8 mouse cellular contexts compared by ENCODE assay signal in the genomic region with DNA sequence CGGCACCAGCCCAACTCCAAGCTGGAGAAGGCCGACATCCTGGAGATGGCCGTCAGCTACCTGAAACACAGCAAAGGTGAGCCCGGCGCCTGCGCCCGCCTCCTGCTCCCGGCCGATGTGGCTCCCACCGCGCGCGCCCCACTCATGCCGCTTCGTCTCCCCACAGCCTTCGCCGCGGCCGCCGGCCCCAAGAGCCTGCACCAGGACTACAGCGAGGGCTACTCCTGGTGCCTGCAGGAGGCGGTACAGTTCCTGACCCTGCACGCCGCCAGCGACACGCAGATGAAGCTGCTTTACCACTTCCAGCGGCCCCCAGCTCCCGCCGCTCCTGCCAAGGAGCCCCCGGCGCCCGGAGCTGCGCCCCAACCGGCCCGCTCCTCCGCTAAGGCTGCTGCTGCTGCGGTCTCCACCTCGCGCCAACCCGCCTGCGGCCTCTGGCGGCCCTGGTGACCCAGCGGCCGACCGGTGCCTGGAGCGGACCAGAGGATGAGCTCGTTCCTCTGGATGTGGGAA. TPM values are rescaled to one million over a fixed set of nuclear protein-coding genes. Genes with fewer than 3 reads are reported as not detected.
A peak's percentile ranks its signal among the peaks of the same experiment; 100 is the strongest.
DNase-seq lines count a peak whose midpoint lies in the region; ATAC-seq and TF ChIP-seq lines count a peak whose summit lies in the region.

No protein-coding gene starts in this region.

- no peaks in the 10 kb centered on the region for H3K4me1 ChIP-seq in embryonic fibroblast, embryonic 13.5 days (ENCODE audit: control insufficient read depth, insufficient read depth, low read length)
- peaks cover 67% of the 10 kb centered on the region for H3K4me1 ChIP-seq in hindbrain, embryonic 16.5 days (ENCODE audit: control insufficient read depth, insufficient read depth, low read depth, low read length)
- peaks cover 3% of the 10 kb centered on the region; the same call in 1 of the 2 replicates for H3K4me1 ChIP-seq in lung, postnatal 0 days (ENCODE audit: insufficient read depth, low read depth, low read length)

- H3K4me2 ChIP-seq in hindbrain, embryonic 16.5 days (ENCODE audit: low read length): peak overlapping the region; percentile 84
- peak overlapping the region; percentile 70 for H3K4me2 ChIP-seq in lung, postnatal 0 days (replicated peaks; ENCODE audit: low read depth, low read length)

- TF ChIP-seq CTCF in embryonic fibroblast, embryonic 13.5 days (IDR thresholded peaks at IDR 0.05; ENCODE audit: borderline replicate concordance, insufficient read depth, low read length): peak; percentile 24; the same call in 1 of the 2 replicates
- TF ChIP-seq CTCF in lung, postnatal 0 days (IDR thresholded peaks at IDR 0.05): peak; percentile 50

- no peak for TF ChIP-seq POLR2A in embryonic fibroblast, embryonic 13.5 days (IDR thresholded peaks at IDR 0.05; ENCODE audit: low read depth, low read length)

- H3K9ac ChIP-seq in hindbrain, embryonic 16.5 days (ENCODE audit: low read depth, low read length): peak overlapping the region; percentile 76
- H3K9ac ChIP-seq in lung, postnatal 0 days (replicated peaks; ENCODE audit: low read depth): no peak overlapping the region

- peaks cover 16% of the 10 kb centered on the region; the same call in 1 of the 2 replicates for H3K27me3 ChIP-seq in hindbrain, embryonic 16.5 days (replicated peaks; ENCODE audit: control insufficient read depth, insufficient read depth, low read length)
- H3K27me3 ChIP-seq in lung, postnatal 0 days (replicated peaks; ENCODE audit: insufficient read depth, low read length): peaks cover 51% of the 10 kb centered on the region

- no peak for TF ChIP-seq EP300 in lung, postnatal 0 days (IDR thresholded peaks at IDR 0.05)

- H3K36me3 ChIP-seq in hindbrain, embryonic 16.5 days (ENCODE audit: control insufficient read depth, insufficient read depth, low read length): no peaks in the 10 kb centered on the region
- no peaks in the 10 kb centered on the region for H3K36me3 ChIP-seq in lung, postnatal 0 days (ENCODE audit: insufficient read depth, low read length)

- DNase-seq in kidney, adult 18-20 months: peak; percentile 47
- DNase-seq in kidney, postnatal 14 days: no peak
- peak; percentile 75 for DNase-seq in R1 (ENCODE audit: low read depth, low spot score)
- DNase-seq in lung, postnatal 0 days (ENCODE audit: low spot score): peak; percentile 21
- peak; percentile 32 to 51 for DNase-seq in spleen, postnatal 14 days (ENCODE audit: low spot score in 2 of 2)
- no peak for DNase-seq in frontal cortex, postnatal 25 days (ENCODE audit: low spot score in 2 of 2)

- under 1% methylated on average over 32 of the region's 47 CpGs for WGBS in hindbrain, embryonic 16.5 days
- WGBS in lung, postnatal 0 days: under 1% methylated on average over 29 of the region's 47 CpGs

- no peaks in the 10 kb centered on the region for H3K9me3 ChIP-seq in hindbrain, embryonic 16.5 days (ENCODE audit: control insufficient read depth, low read length)
- H3K9me3 ChIP-seq in lung, postnatal 0 days (ENCODE audit: low read length): no peaks in the 10 kb centered on the region

- 0 out of 2 replicates have a peak overlapping the region, but pooled peaks have one; percentile 15 for H3K4me3 ChIP-seq in embryonic fibroblast, embryonic 13.5 days (ENCODE audit: insufficient read depth, low read length)
- H3K4me3 ChIP-seq in hindbrain, embryonic 16.5 days (ENCODE audit: low read length): peak overlapping the region; percentile 75
- peak overlapping the region; percentile 33 for H3K4me3 ChIP-seq in lung, postnatal 0 days (ENCODE audit: low read depth, low read length)

- ATAC-seq in hindbrain, embryonic 16.5 days: no peak
- no peak for ATAC-seq in lung, postnatal 0 days

- no peak overlapping the region for H3K27ac ChIP-seq in embryonic fibroblast, embryonic 13.5 days (ENCODE audit: insufficient read depth, low read length)
- H3K27ac ChIP-seq in hindbrain, embryonic 16.5 days (ENCODE audit: low read depth, low read length): peak overlapping the region; percentile 94
- no peak overlapping the region for H3K27ac ChIP-seq in lung, postnatal 0 days (ENCODE audit: low read length)

RNA-seq across cellular contexts. Expression of a gene that starts 0.6 kb away (rescaled TPM):
- not detected in 2 replicates for polyA plus RNA-seq in embryonic fibroblast, embryonic 13.5 days (2011; ENCODE audit: insufficient read length, low read depth, missing spikeins)
- 146 and 167 TPM in 2 replicates for polyA plus RNA-seq in hindbrain, embryonic 16.5 days (2015; fragmentation: Nextera tagmentation; extraction: Ambion mirVana)
- polyA plus RNA-seq in lung, postnatal 0 days (2015; fragmentation: Nextera tagmentation; extraction: Ambion mirVana): 0.10 TPM in 1 of 2 replicates, not detected in the other

RNA-seq across cellular contexts. Expression of a gene that starts 2.6 kb away (rescaled TPM):
- 19.0 and 19.8 TPM in 2 replicates for polyA plus RNA-seq in embryonic fibroblast, embryonic 13.5 days (2011; ENCODE audit: insufficient read length, low read depth, missing spikeins)
- polyA plus RNA-seq in hindbrain, embryonic 16.5 days (2015; fragmentation: Nextera tagmentation; extraction: Ambion mirVana): 37.8 and 39.5 TPM in 2 replicates
- 20.5 and 23.0 TPM in 2 replicates for polyA plus RNA-seq in lung, postnatal 0 days (2015; fragmentation: Nextera tagmentation; extraction: Ambion mirVana)

RNA-seq across cellular contexts. Expression of a gene that starts 32.9 kb away (rescaled TPM):
- polyA plus RNA-seq in embryonic fibroblast, embryonic 13.5 days (2011; ENCODE audit: insufficient read length, low read depth, missing spikeins): 4.8 and 17.6 TPM in 2 replicates
- polyA plus RNA-seq in hindbrain, embryonic 16.5 days (2015; fragmentation: Nextera tagmentation; extraction: Ambion mirVana): 0.23 and 0.27 TPM in 2 replicates
- 1.5 and 2.1 TPM in 2 replicates for polyA plus RNA-seq in lung, postnatal 0 days (2015; fragmentation: Nextera tagmentation; extraction: Ambion mirVana)

Comparison
In these comparisons a context has a peak if more than half of its experiments do, and no peak if none do; other contexts are left out.
1. DNase-seq: peak in kidney, adult 18-20 months (single experiment), R1 (single experiment), lung, postnatal 0 days (single experiment) and spleen, postnatal 14 days (2 of 2); none in kidney, postnatal 14 days (single experiment) and frontal cortex, postnatal 25 days (0 of 2).
2. H3K4me3 ChIP-seq: peak in every context shown above with its lines; median percentile 75 in hindbrain, embryonic 16.5 days; 33 in lung, postnatal 0 days; 15 in embryonic fibroblast, embryonic 13.5 days.
3. RNA of a gene that starts 0.6 kb away (polyA plus RNA-seq): 146 to 167 TPM in hindbrain, embryonic 16.5 days; 0.10 TPM in lung, postnatal 0 days and not detected in embryonic fibroblast, embryonic 13.5 days; every median in the first group is over 100 times any median in the second.